Mouse (Mus musculus) hindbrain, postnatal 0 days (tissue): ENCODE data around the gene Alox5ap. TPM values are rescaled to one million over a fixed set of nuclear protein-coding genes. Genes with fewer than 3 reads are reported as not detected.

ENCODE experiments used
- ATAC-seq: fragments of 200-750 bp; cut with Nextera tagmentation; 2 replicates; pipeline ENCODE4 v1.8.0; 2017; ENCODE audit warnings: mild to moderate bottlenecking, moderate TSS enrichment, moderate library complexity
- DNase-seq: peaks from one replicate; pipeline ENCODE4 v3.0.0-alpha.2; 2015; ENCODE audit warnings: low spot score
- H3K27ac ChIP-seq: fragments of 300-500 bp; sonication (generic); 2 replicates; pipeline ENCODE4 v1.5.1; 2014; ENCODE audit warnings: mild to moderate bottlenecking
- H3K27me3 ChIP-seq: fragments of 300-500 bp; sonication (generic); 2 replicates; pipeline ENCODE4 v1.6.1; 2014; ENCODE audit warnings: low read length, mixed read lengths; ENCODE audit not compliant: insufficient read depth
- H3K36me3 ChIP-seq: fragments of 300-500 bp; sonication (generic); 2 replicates; pipeline ENCODE4 v1.6.1; 2014; ENCODE audit warnings: low read length, mixed read lengths; ENCODE audit not compliant: insufficient read depth
- H3K4me1 ChIP-seq: fragments of 300-500 bp; sonication (generic); 2 replicates; pipeline ENCODE4 v1.6.1; 2014; ENCODE audit warnings: antibody characterized with exemption, low read length, mixed read lengths; ENCODE audit not compliant: insufficient read depth
- H3K4me2 ChIP-seq: fragments of 300-500 bp; sonication (generic); 2 replicates; pipeline ENCODE4 v1.6.1; 2014; ENCODE audit warnings: low read depth, mild to moderate bottlenecking, low read length, moderate library complexity, mixed read lengths
- H3K4me3 ChIP-seq: fragments of 300-500 bp; sonication (generic); 2 replicates; pipeline ENCODE4 v1.5.1; 2014; ENCODE audit warnings: low read length
- H3K9ac ChIP-seq: fragments of 300-500 bp; sonication (generic); replicated peaks from 2 replicates; pipeline ENCODE4 v1.6.1; 2014; ENCODE audit warnings: mild to moderate bottlenecking, low read length, moderate library complexity, mixed read lengths
- H3K9me3 ChIP-seq: fragments of 300-500 bp; sonication (generic); 2 replicates; pipeline ENCODE4 v1.6.1; 2016; ENCODE audit warnings: low read length, mixed read lengths
- CTCF ChIP-seq: IDR thresholded peaks from 2 replicates; pipeline ENCODE4 v1.5.1; 2016; ENCODE audit warnings: antibody characterized with exemption, control low read depth, low read depth
- WGBS: fragments of 180-500 bp; shearing (Covaris S2); extraction: QIAGEN DNeasy Blood & Tissue Kit; methylation state at CpG from one replicate; pipeline ENCODE4 v1.1.7; 2014; 5-methylcytosine and 5-hydroxymethylcytosine counted together
- polyA plus RNA-seq: library from polyadenylated mRNA; unstranded; fragments of >200 nt; fragmentation: Nextera tagmentation; extraction: Ambion mirVana; gene quantifications from 2 replicates; pipeline ENCODE4 v1.2.1, GENCODE M21; 2015
- total RNA-seq: library from RNA; depleted of rRNA; stranded (reverse); fragments of >200 nt; gene quantifications from 2 replicates; pipeline ENCODE4 v1.2.3, GENCODE M21; 2014

The Alox5ap gene
- total and polyA plus RNA-seq, 2 experiments from 2014 or later: 6.6 to 14.4 TPM

GRCm38 (mm10) chr5:149257518-149258281 lies 6.9 kb upstream of the Alox5ap start:
- Histone ChIP-seq H3K4me3 (no peak overlapping the region), H3K27me3 (no peaks in the 10 kb centered on the region), H3K27ac (no peak overlapping the region), H3K36me3 (no peaks in the 10 kb centered on the region), H3K4me2 (no peak overlapping the region), H3K9ac (no peak overlapping the region), H3K9me3 (no peaks in the 10 kb centered on the region), H3K4me1 (no peaks in the 10 kb centered on the region)
- DNase-seq (peak; percentile 57), ATAC-seq (peak; percentile 74)
- WGBS: 43% methylated on average over 14 of the region's 14 CpGs
- TF ChIP-seq CTCF: no peak

GRCm38 (mm10) chr5:149259093-149259492 lies 5.5 kb upstream of the Alox5ap start:
- H3K27me3 ChIP-seq: no peaks in the 10 kb centered on the region
- no peaks in the 10 kb centered on the region for H3K9me3 ChIP-seq
- H3K4me2 ChIP-seq: no peak overlapping the region
- H3K4me1 ChIP-seq: no peaks in the 10 kb centered on the region
- ATAC-seq (peak; percentile 55), DNase-seq (peak; percentile 60)
- H3K9ac ChIP-seq: no peak overlapping the region
- no peak for TF ChIP-seq CTCF
- WGBS: 23% methylated on average over 16 of the region's 16 CpGs
- H3K27ac ChIP-seq: peak overlapping the region; percentile 29; the same call in 1 of the 2 replicates
- no peak overlapping the region for H3K4me3 ChIP-seq
- H3K36me3 ChIP-seq: no peaks in the 10 kb centered on the region

GRCm38 (mm10) chr5:149261449-149261848 lies 3.1 kb upstream of the Alox5ap start:
- no peak for ATAC-seq
- H3K27ac ChIP-seq: no peak overlapping the region
- H3K4me2 ChIP-seq: no peak overlapping the region
- no peaks in the 10 kb centered on the region for H3K4me1 ChIP-seq
- WGBS: 82% methylated on average over 7 of the region's 7 CpGs
- H3K4me3 ChIP-seq: no peak overlapping the region
- H3K9me3 ChIP-seq: no peaks in the 10 kb centered on the region
- no peak overlapping the region for H3K9ac ChIP-seq
- no peaks in the 10 kb centered on the region for H3K36me3 ChIP-seq
- no peak for TF ChIP-seq CTCF
- no peak for DNase-seq
- no peaks in the 10 kb centered on the region for H3K27me3 ChIP-seq

GRCm38 (mm10) chr5:149261866-149262265 lies 2.7 kb upstream of the Alox5ap start:
- Histone ChIP-seq H3K4me3 (no peak overlapping the region), H3K9ac (no peak overlapping the region), H3K4me2 (no peak overlapping the region), H3K4me1 (no peaks in the 10 kb centered on the region), H3K27ac (no peak overlapping the region), H3K9me3 (no peaks in the 10 kb centered on the region), H3K27me3 (no peaks in the 10 kb centered on the region), H3K36me3 (no peaks in the 10 kb centered on the region)
- 66% methylated on average over 6 of the region's 6 CpGs for WGBS
- ATAC-seq (no peak), DNase-seq (no peak)
- peak; percentile 37 for TF ChIP-seq CTCF

GRCm38 (mm10) chr5:149264878-149265279 lies 312 bp downstream of the Alox5ap start:
- no peaks in the 10 kb centered on the region for H3K27me3 ChIP-seq
- H3K4me2 ChIP-seq: no peak overlapping the region
- 62% methylated on average over 6 of the region's 6 CpGs for WGBS
- H3K27ac ChIP-seq: no peak overlapping the region
- no peak overlapping the region for H3K4me3 ChIP-seq
- H3K9ac ChIP-seq: no peak overlapping the region
- ATAC-seq (no peak), DNase-seq (no peak)
- TF ChIP-seq CTCF: no peak
- no peaks in the 10 kb centered on the region for H3K4me1 ChIP-seq
- H3K36me3 ChIP-seq: no peaks in the 10 kb centered on the region
- no peaks in the 10 kb centered on the region for H3K9me3 ChIP-seq

GRCm38 (mm10) chr5:149266761-149267221 lies 2.2 kb downstream of the Alox5ap start:
- TF ChIP-seq CTCF: no peak
- Histone ChIP-seq H3K4me1 (no peaks in the 10 kb centered on the region), H3K36me3 (no peaks in the 10 kb centered on the region), H3K9me3 (no peaks in the 10 kb centered on the region), H3K27me3 (no peaks in the 10 kb centered on the region), H3K27ac (no peak overlapping the region), H3K4me2 (no peak overlapping the region), H3K4me3 (no peak overlapping the region), H3K9ac (no peak overlapping the region)
- ATAC-seq: no peak
- WGBS: 80% methylated on average over 8 of the region's 8 CpGs
- no peak for DNase-seq

GRCm38 (mm10) chr5:149267493-149267892 lies 2.9 kb downstream of the Alox5ap start:
- H3K9me3 ChIP-seq: no peaks in the 10 kb centered on the region
- no peak for TF ChIP-seq CTCF
- no peak overlapping the region for H3K4me3 ChIP-seq
- no peaks in the 10 kb centered on the region for H3K27me3 ChIP-seq
- no peaks in the 10 kb centered on the region for H3K4me1 ChIP-seq
- H3K9ac ChIP-seq: no peak overlapping the region
- H3K4me2 ChIP-seq: no peak overlapping the region
- no peak overlapping the region for H3K27ac ChIP-seq
- WGBS: 78% methylated on average over 4 of the region's 4 CpGs
- H3K36me3 ChIP-seq: no peaks in the 10 kb centered on the region
- no peak for ATAC-seq
- DNase-seq: no peak
